Mouse (Mus musculus) ovary, postnatal 14 days (tissue): ENCODE measurements around the gene Mobp.

Source experiments
- DNase-seq: peaks from one replicate; pipeline ENCODE4 v3.0.0; 2022; ENCODE audit warnings: low spot score

Gene Mobp

GRCm38 (mm10) chr9:120210865-120211264 is 61.4 kb downstream of the Mobp start:
- no peak for DNase-seq

DNA sequence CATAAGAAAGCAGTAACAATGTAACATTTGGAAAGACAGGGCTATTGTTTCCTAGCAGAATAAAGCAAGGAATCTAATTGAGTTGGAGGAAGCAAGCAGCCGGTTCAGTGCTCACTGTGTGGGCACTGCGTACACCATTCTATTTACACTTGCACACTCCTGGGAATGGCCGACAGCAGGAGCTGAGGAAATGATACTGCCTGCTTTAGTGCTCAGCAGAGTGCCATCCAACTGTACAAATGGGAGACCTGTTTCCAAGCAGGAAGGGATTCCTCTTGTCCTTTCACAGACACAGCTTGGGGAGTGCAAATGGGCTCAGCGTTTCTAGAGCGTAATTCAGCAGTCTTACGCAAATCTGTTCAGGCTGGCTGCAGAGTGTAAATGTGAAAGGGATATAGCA is 63.4 kb downstream of the Mobp start:
- DNase-seq, result no peak

- no peak for DNase-seq
Observed at GRCm38 (mm10) chr9:120214978-120215495, 65.5 kb downstream of the Mobp start.

GRCm38 (mm10) chr9:120219411-120219810 is 69.9 kb downstream of the Mobp start:
- DNase-seq, result no peak
